Mouse (Mus musculus): ENCODE results near the gene Tmem110. TPM values are rescaled to one million over a fixed set of nuclear protein-coding genes. Genes with fewer than 3 reads are reported as not detected.

Gene Tmem110
- polyA plus RNA-seq, 1 experiment from 2014 or later, result 28.3 TPM

- no peaks in the 10 kb centered on the region for H3K4me1 ChIP-seq (ENCODE audit: control insufficient read depth, insufficient read depth, low read length)
- H3K27ac ChIP-seq (replicated peaks; ENCODE audit: low read depth, low read length), result no peak overlapping the region
- WGBS, result 90% methylated on average over 3 of the region's 3 CpGs
- H3K9ac ChIP-seq (ENCODE audit: low read depth, low read length), result no peak overlapping the region
- H3K36me3 ChIP-seq (ENCODE audit: control insufficient read depth, insufficient read depth, low read length), result peaks cover 5% of the 10 kb centered on the region; the same call in 1 of the 2 replicates
- no peak for DNase-seq (ENCODE audit: low spot score)
- H3K27me3 ChIP-seq (replicated peaks; ENCODE audit: control insufficient read depth, insufficient read depth, low read length), result no peaks in the 10 kb centered on the region
- H3K4me3 ChIP-seq (ENCODE audit: low read depth, low read length), result no peak overlapping the region
- H3K4me2 ChIP-seq (ENCODE audit: low read depth, low read length), result no peak overlapping the region
- no peak for ATAC-seq (ENCODE audit: low read depth)
- peaks cover 5% of the 10 kb centered on the region; the same call in 1 of the 2 replicates for H3K9me3 ChIP-seq (ENCODE audit: control insufficient read depth, low read length)
Measured at GRCm38 (mm10) chr14:30855316-30855715, 29.9 kb downstream of the Tmem110 start.

GRCm38 (mm10) chr14:30856885-30857507, 31.6 kb downstream of the Tmem110 start:
- Histone ChIP-seq H3K9me3 (ENCODE audit: control insufficient read depth, low read length) (peaks cover 5% of the 10 kb centered on the region; the same call in 1 of the 2 replicates), H3K4me1 (ENCODE audit: control insufficient read depth, insufficient read depth, low read length) (no peaks in the 10 kb centered on the region), H3K4me3 (ENCODE audit: low read depth, low read length) (no peak overlapping the region), H3K4me2 (ENCODE audit: low read depth, low read length) (no peak overlapping the region), H3K9ac (ENCODE audit: low read depth, low read length) (no peak overlapping the region), H3K36me3 (ENCODE audit: control insufficient read depth, insufficient read depth, low read length) (peaks cover 5% of the 10 kb centered on the region; the same call in 1 of the 2 replicates), H3K27me3 (replicated peaks; ENCODE audit: control insufficient read depth, insufficient read depth, low read length) (no peaks in the 10 kb centered on the region), H3K27ac (replicated peaks; ENCODE audit: low read depth, low read length) (no peak overlapping the region)
- 84% methylated on average over 10 of the region's 10 CpGs for WGBS
- ATAC-seq (ENCODE audit: low read depth) (no peak), DNase-seq (ENCODE audit: low spot score) (no peak)

- Histone ChIP-seq H3K27ac (replicated peaks; ENCODE audit: low read depth, low read length) (no peak overlapping the region), H3K9ac (ENCODE audit: low read depth, low read length) (no peak overlapping the region), H3K36me3 (ENCODE audit: control insufficient read depth, insufficient read depth, low read length) (peaks cover 5% of the 10 kb centered on the region; the same call in 1 of the 2 replicates), H3K9me3 (ENCODE audit: control insufficient read depth, low read length) (peaks cover 5% of the 10 kb centered on the region; the same call in 1 of the 2 replicates), H3K27me3 (replicated peaks; ENCODE audit: control insufficient read depth, insufficient read depth, low read length) (no peaks in the 10 kb centered on the region), H3K4me2 (ENCODE audit: low read depth, low read length) (no peak overlapping the region), H3K4me1 (ENCODE audit: control insufficient read depth, insufficient read depth, low read length) (no peaks in the 10 kb centered on the region), H3K4me3 (ENCODE audit: low read depth, low read length) (no peak overlapping the region)
- DNase-seq (ENCODE audit: low spot score) (no peak), ATAC-seq (ENCODE audit: low read depth) (no peak)
- 71% methylated on average over 4 of the region's 4 CpGs for WGBS
Measured at GRCm38 (mm10) chr14:30857990-30858389, 32.6 kb downstream of the Tmem110 start.

GRCm38 (mm10) chr14:30861421-30862125, 36.2 kb downstream of the Tmem110 start:
- H3K27ac ChIP-seq (replicated peaks; ENCODE audit: low read depth, low read length), result no peak overlapping the region
- H3K36me3 ChIP-seq (ENCODE audit: control insufficient read depth, insufficient read depth, low read length), result peaks cover 16% of the 10 kb centered on the region
- H3K4me3 ChIP-seq (ENCODE audit: low read depth, low read length), result no peak overlapping the region
- ATAC-seq (ENCODE audit: low read depth) (no peak), DNase-seq (ENCODE audit: low spot score) (no peak)
- H3K9me3 ChIP-seq (ENCODE audit: control insufficient read depth, low read length), result peaks cover 5% of the 10 kb centered on the region; the same call in 1 of the 2 replicates
- no peaks in the 10 kb centered on the region for H3K4me1 ChIP-seq (ENCODE audit: control insufficient read depth, insufficient read depth, low read length)
- H3K4me2 ChIP-seq (ENCODE audit: low read depth, low read length), result no peak overlapping the region
- WGBS, result 71% methylated on average over 16 of the region's 16 CpGs
- no peak overlapping the region for H3K9ac ChIP-seq (ENCODE audit: low read depth, low read length)
- no peaks in the 10 kb centered on the region for H3K27me3 ChIP-seq (replicated peaks; ENCODE audit: control insufficient read depth, insufficient read depth, low read length)

GRCm38 (mm10) chr14:30862368-30862767, 37.0 kb downstream of the Tmem110 start:
- Histone ChIP-seq H3K4me2 (ENCODE audit: low read depth, low read length) (no peak overlapping the region), H3K27me3 (replicated peaks; ENCODE audit: control insufficient read depth, insufficient read depth, low read length) (no peaks in the 10 kb centered on the region), H3K36me3 (ENCODE audit: control insufficient read depth, insufficient read depth, low read length) (peaks cover 19% of the 10 kb centered on the region), H3K4me1 (ENCODE audit: control insufficient read depth, insufficient read depth, low read length) (no peaks in the 10 kb centered on the region), H3K9me3 (ENCODE audit: control insufficient read depth, low read length) (peaks cover 5% of the 10 kb centered on the region; the same call in 1 of the 2 replicates), H3K27ac (replicated peaks; ENCODE audit: low read depth, low read length) (no peak overlapping the region), H3K9ac (ENCODE audit: low read depth, low read length) (no peak overlapping the region), H3K4me3 (ENCODE audit: low read depth, low read length) (no peak overlapping the region)
- ATAC-seq (ENCODE audit: low read depth) (no peak), DNase-seq (ENCODE audit: low spot score) (no peak)
- 88% methylated on average over 9 of the region's 9 CpGs for WGBS

GRCm38 (mm10) chr14:30865311-30865710, 39.9 kb downstream of the Tmem110 start:
- peak; percentile 22 for DNase-seq (ENCODE audit: low spot score)
- peaks cover 19% of the 10 kb centered on the region for H3K36me3 ChIP-seq (ENCODE audit: control insufficient read depth, insufficient read depth, low read length)
- peaks cover 7% of the 10 kb centered on the region; the same call in 1 of the 2 replicates for H3K4me1 ChIP-seq (ENCODE audit: control insufficient read depth, insufficient read depth, low read length)
- 66% methylated on average over 3 of the region's 3 CpGs for WGBS
- no peak overlapping the region for H3K27ac ChIP-seq (replicated peaks; ENCODE audit: low read depth, low read length)
- no peak overlapping the region for H3K4me3 ChIP-seq (ENCODE audit: low read depth, low read length)
- ATAC-seq (ENCODE audit: low read depth), result peak; percentile 31; the same call in 1 of the 2 replicates
- H3K4me2 ChIP-seq (ENCODE audit: low read depth, low read length), result no peak overlapping the region
- H3K27me3 ChIP-seq (replicated peaks; ENCODE audit: control insufficient read depth, insufficient read depth, low read length), result no peaks in the 10 kb centered on the region
- H3K9me3 ChIP-seq (ENCODE audit: control insufficient read depth, low read length), result no peaks in the 10 kb centered on the region
- H3K9ac ChIP-seq (ENCODE audit: low read depth, low read length), result no peak overlapping the region

- Histone ChIP-seq H3K4me3 (ENCODE audit: low read depth, low read length) (no peak overlapping the region), H3K36me3 (ENCODE audit: control insufficient read depth, insufficient read depth, low read length) (peaks cover 24% of the 10 kb centered on the region), H3K27ac (replicated peaks; ENCODE audit: low read depth, low read length) (no peak overlapping the region), H3K27me3 (replicated peaks; ENCODE audit: control insufficient read depth, insufficient read depth, low read length) (no peaks in the 10 kb centered on the region), H3K9ac (ENCODE audit: low read depth, low read length) (no peak overlapping the region), H3K4me2 (ENCODE audit: low read depth, low read length) (no peak overlapping the region), H3K4me1 (ENCODE audit: control insufficient read depth, insufficient read depth, low read length) (peaks cover 7% of the 10 kb centered on the region; the same call in 1 of the 2 replicates), H3K9me3 (ENCODE audit: control insufficient read depth, low read length) (no peaks in the 10 kb centered on the region)
- ATAC-seq (ENCODE audit: low read depth) (no peak), DNase-seq (ENCODE audit: low spot score) (peak; percentile 83)
- 32% methylated on average over 5 of the region's 5 CpGs for WGBS
Measured at GRCm38 (mm10) chr14:30867042-30867441, 41.7 kb downstream of the Tmem110 start.

GRCm38 (mm10) chr14:30868826-30869225, 43.4 kb downstream of the Tmem110 start:
- Histone ChIP-seq H3K4me1 (ENCODE audit: control insufficient read depth, insufficient read depth, low read length) (peaks cover 7% of the 10 kb centered on the region; the same call in 1 of the 2 replicates), H3K4me3 (ENCODE audit: low read depth, low read length) (no peak overlapping the region), H3K4me2 (ENCODE audit: low read depth, low read length) (no peak overlapping the region), H3K36me3 (ENCODE audit: control insufficient read depth, insufficient read depth, low read length) (peaks cover 37% of the 10 kb centered on the region), H3K9me3 (ENCODE audit: control insufficient read depth, low read length) (no peaks in the 10 kb centered on the region), H3K9ac (ENCODE audit: low read depth, low read length) (no peak overlapping the region), H3K27ac (replicated peaks; ENCODE audit: low read depth, low read length) (no peak overlapping the region), H3K27me3 (replicated peaks; ENCODE audit: control insufficient read depth, insufficient read depth, low read length) (no peaks in the 10 kb centered on the region)
- WGBS, result 90% methylated on average over 10 of the region's 10 CpGs
- ATAC-seq (ENCODE audit: low read depth) (no peak), DNase-seq (ENCODE audit: low spot score) (no peak)
